Mouse (Mus musculus): ENCODE data around the gene Elp5. TPM values are rescaled to one million over a fixed set of nuclear protein-coding genes. Genes with fewer than 3 reads are reported as not detected.
A peak's percentile ranks its signal among the peaks of the same experiment; 100 is the strongest.
"Not testable (repeated sequence)": the region's sequence is repeated elsewhere in the genome, so short reads cannot be mapped to it uniquely, and the experiment has no call there.

Gene Elp5
- polyA plus RNA-seq, 1 experiment from 2014 or later: 97.8 TPM

DNA sequence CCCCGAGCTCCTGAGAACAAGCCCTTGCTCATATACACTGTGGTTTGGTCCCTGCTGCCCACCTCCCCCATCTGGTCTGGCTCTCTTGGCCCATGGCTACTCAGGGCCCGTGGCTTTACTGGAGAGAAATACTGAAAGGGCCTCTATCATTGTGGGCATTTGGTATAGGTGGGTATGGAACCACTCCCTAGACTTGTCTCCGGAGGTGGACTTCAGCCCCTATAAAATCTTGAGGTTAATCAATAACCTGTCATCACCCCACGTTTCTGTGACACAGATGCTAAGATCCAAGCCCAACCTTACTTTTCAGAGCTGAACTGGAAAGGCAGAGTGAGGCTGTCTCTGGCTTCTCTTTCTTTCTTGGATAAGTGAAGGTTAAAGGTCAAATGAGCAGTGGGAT is 13.5 kb downstream of the Elp5 start:
- Histone ChIP-seq H3K4me1 (replicated peaks) (peaks cover 20% of the 10 kb centered on the region), H3K9me3 (replicated peaks) (no peaks in the 10 kb centered on the region), H3K9ac (no peak overlapping the region), H3K27me3 (peaks cover 42% of the 10 kb centered on the region), H3K4me3 (no peak overlapping the region), H3K27ac (no peak overlapping the region), H3K4me2 (no peak overlapping the region), H3K36me3 (peaks cover 40% of the 10 kb centered on the region)
- ATAC-seq (replicated peaks; ENCODE audit: insufficient number of reproducible peaks, insufficient read depth, low FRiP score, low read depth): no peak
- 77% methylated on average over 4 of the region's 4 CpGs for WGBS

DNA sequence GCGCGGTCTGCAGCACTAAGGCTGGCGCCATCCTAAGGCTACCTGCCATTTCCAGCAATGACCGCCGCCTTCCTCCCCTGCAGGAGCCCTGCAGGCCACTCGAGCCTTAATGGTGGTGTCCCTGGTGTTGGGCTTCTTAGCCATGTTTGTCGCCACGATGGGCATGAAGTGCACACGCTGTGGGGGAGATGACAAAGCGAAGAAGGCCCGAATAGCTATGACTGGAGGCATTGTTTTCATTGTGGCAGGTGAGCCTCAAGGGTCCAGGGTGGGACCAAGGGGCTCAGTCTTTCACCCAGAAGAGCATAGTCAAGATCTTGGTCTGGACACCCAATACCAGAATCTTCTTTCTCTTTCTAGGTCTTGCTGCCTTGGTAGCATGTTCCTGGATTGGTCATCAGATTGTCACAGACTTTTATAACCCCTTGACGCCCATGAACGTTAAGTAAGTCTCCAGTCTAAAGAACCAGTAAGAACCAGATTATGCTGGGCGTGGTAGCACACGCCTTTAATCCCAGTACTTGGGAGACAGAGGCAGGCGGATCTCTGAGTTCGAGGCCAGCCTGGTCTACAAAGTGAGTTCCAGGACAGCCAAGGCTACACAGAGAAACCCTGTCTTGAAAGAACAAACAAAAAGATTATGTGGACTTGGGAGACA is 15.3 kb downstream of the Elp5 start:
- ATAC-seq (replicated peaks; ENCODE audit: insufficient number of reproducible peaks, insufficient read depth, low FRiP score, low read depth): no peak
- Histone ChIP-seq H3K27ac (no peak overlapping the region), H3K4me2 (peak overlapping the region; percentile 84), H3K4me1 (replicated peaks) (peaks cover 20% of the 10 kb centered on the region), H3K9me3 (replicated peaks) (no peaks in the 10 kb centered on the region), H3K36me3 (peaks cover 24% of the 10 kb centered on the region), H3K9ac (peak overlapping the region; percentile 51), H3K4me3 (peak overlapping the region; percentile 51), H3K27me3 (peaks cover 58% of the 10 kb centered on the region)
- WGBS: 36% methylated on average over 17 of the region's 17 CpGs

DNA sequence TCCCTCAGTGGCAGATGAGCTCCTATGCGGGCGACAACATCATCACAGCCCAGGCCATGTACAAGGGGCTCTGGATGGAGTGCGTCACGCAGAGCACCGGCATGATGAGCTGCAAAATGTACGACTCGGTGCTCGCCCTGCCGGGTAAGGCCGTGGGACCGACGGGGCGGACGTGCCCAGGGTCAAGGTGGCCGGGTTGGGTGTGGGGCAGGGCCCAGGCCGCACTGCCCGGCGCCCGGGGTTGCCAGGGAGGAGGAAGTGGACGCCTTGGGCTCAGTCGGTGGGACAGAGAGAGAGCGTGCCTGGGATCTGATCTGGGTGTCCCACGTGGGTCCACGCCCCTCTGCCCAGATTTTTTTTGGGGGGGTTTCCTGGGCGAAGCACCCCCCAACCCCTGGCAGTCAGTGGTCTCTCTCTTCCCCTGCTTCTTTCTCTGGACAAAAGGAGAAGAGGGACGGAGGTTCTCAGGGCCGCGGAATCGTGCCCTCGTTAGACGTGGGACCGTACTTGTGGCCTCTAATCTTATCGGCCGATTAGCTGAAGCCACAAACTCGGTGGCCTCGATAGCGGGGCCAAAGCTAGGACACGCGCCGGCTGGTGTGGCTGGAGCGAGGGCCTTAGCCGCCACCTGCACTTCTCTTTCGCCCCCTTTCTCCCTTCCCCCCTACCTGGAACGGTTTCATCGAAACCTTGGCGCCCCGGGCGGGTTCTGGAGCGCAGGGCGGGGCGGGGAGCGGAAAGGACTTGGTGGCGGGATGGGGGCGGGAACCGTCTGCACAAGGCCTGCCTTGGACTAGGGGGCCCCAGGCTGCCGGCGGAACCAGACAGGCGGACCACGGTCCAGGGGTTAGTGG is 16.1 kb downstream of the Elp5 start:
- Histone ChIP-seq H3K9me3 (replicated peaks) (no peaks in the 10 kb centered on the region), H3K27ac (no peak overlapping the region), H3K4me1 (replicated peaks) (peaks cover 20% of the 10 kb centered on the region), H3K4me2 (peak overlapping the region; percentile 84), H3K27me3 (peaks cover 65% of the 10 kb centered on the region), H3K4me3 (peak overlapping the region; percentile 51), H3K9ac (peak overlapping the region; percentile 51), H3K36me3 (peaks cover 23% of the 10 kb centered on the region)
- ATAC-seq (replicated peaks; ENCODE audit: insufficient number of reproducible peaks, insufficient read depth, low FRiP score, low read depth): peak; percentile 64
- 1% methylated on average over 53 of the region's 59 CpGs for WGBS

DNA sequence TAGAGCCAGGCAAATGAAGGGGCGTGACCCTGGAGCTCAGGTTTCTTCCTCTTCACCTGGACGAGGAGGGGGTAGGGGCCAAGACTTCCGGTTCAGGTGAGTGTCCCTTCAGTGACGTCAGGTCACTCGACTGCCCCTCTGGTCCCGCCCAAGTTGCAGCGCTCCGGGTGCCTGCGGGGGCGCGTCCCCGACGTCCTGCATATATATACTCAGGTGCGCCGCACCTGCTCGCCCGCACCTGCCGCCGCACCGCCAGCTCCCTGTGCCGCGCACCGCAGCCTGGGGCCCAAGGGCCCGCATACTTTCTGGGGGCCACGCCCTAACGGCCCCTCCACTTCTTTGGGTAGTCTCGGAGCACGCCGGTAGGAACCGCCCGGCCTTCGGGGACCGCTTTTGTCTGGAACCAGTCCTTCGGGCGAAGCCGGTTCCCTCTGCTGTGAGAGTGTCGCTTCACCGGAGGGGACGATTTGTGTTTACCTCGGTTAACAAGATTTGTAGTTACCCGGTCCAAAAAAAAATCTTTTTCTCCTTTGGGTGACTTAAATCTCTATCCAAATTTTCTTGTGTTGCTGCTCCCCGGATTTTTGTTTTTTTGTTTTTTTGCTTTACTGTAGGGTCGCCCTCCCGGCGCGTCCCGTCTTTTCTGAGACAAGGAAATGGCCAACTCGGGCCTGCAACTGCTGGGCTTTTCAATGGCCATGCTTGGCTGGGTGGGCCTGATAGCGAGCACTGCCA is 16.9 kb downstream of the Elp5 start:
- H3K4me1 ChIP-seq (replicated peaks): peaks cover 20% of the 10 kb centered on the region
- no peak overlapping the region for H3K27ac ChIP-seq
- no peaks in the 10 kb centered on the region for H3K9me3 ChIP-seq (replicated peaks)
- WGBS: 3% methylated on average over 49 of the region's 49 CpGs
- no peak overlapping the region for H3K9ac ChIP-seq
- peak overlapping the region; percentile 51 for H3K4me3 ChIP-seq
- H3K36me3 ChIP-seq: peaks cover 23% of the 10 kb centered on the region
- ATAC-seq (replicated peaks; ENCODE audit: insufficient number of reproducible peaks, insufficient read depth, low FRiP score, low read depth): 0 out of 2 replicates have a peak, but pooled peaks have one; percentile 12
- H3K4me2 ChIP-seq: peak overlapping the region; percentile 84
- peaks cover 68% of the 10 kb centered on the region for H3K27me3 ChIP-seq

DNA sequence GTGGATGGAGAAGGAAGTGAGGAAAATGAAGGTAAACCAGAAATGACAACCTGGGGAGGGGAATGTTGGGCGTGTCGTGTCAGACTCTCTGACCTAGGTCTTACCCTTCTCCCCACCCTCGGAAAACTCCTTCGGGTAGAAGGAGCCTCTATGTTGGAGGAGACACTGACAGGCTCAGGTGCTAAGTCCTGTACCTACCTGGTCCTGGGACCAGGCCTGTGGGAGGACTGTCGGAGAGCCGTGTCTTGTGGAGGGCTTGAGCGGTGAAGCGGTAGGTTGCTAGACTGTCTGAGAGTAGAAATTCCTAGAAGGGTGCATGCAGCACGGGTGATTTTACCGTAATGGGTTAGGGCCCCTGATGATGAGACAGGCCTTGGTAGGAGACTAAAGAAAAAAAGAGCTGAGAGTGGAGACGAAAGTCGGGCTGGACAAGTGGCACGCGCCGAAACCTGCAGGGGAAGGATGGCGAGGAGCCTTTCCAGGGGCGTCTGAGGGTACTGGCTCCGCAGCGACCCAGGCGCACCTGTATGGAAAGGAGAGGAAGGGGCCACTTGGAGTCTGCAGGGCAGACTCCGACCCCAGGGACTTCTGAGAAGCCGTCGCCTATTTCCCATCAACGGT is 17.6 kb downstream of the Elp5 start, which contains the start of gene Cldn7:
Gene Cldn7, plus strand, starts transcription at position 130 of the 621 bp plus-strand sequence.
- Histone ChIP-seq H3K9ac (no peak within 1 kb of the TSS), H3K4me3 (peak within 1 kb of the TSS; percentile 51), H3K27me3 (peaks cover 68% of the 10 kb centered on the region), H3K4me1 (replicated peaks) (peaks cover 20% of the 10 kb centered on the region), H3K36me3 (peaks cover 17% of the 10 kb centered on the region), H3K4me2 (peak within 1 kb of the TSS; percentile 84), H3K9me3 (replicated peaks) (no peaks in the 10 kb centered on the region), H3K27ac (no peak within 1 kb of the TSS)
- 12% methylated on average over 24 of the region's 24 CpGs for WGBS
- 0 out of 2 replicates have a peak, but pooled peaks have one; percentile 6 for ATAC-seq (replicated peaks; ENCODE audit: insufficient number of reproducible peaks, insufficient read depth, low FRiP score, low read depth)

DNA sequence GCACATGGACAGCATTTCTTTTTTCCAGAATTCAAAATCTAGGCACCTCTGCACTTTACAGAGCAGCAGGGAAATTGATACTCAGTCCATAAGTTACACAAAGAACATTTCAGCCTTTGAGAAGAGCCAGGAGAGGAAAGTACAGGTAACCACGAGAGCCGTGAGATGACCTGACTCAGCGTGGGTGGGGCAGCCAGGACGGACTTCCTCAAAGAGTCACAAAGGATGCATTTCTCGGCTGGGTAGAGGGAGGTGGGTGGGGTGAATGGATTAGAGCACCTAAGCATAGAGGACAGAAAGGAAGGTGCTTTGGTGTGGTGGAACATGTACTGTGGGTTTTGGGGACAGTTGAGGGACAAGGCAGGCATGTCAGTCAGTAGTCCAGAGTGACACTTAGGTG is 20.5 kb downstream of the Elp5 start:
- 38% methylated on average over 5 of the region's 5 CpGs for WGBS
- Histone ChIP-seq H3K9ac (no peak overlapping the region), H3K27ac (no peak overlapping the region), H3K36me3 (no peaks in the 10 kb centered on the region), H3K4me2 (no peak overlapping the region), H3K4me1 (replicated peaks) (peaks cover 18% of the 10 kb centered on the region), H3K4me3 (no peak overlapping the region), H3K9me3 (replicated peaks) (no peaks in the 10 kb centered on the region), H3K27me3 (peaks cover 62% of the 10 kb centered on the region)
- no peak for ATAC-seq (replicated peaks; ENCODE audit: insufficient number of reproducible peaks, insufficient read depth, low FRiP score, low read depth)

DNA sequence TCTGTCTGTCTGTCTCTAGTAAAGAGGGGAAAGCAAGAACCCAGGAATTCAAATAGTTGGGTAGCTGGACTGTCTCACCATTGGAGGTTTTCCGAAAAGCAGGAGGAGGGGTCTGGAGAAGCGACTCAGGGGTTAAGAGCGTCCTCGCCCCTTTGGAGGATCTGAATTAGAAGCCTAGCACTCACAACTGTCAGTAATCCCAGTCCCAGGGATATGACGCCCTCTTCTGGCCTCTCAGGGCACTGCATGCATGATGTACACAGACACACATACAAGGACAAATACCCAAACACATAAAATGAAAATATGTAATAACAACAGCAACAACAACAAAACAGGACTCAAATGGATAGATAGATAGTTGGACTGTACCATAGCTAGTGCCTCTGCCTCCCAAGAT is 21.7 kb downstream of the Elp5 start:
- H3K9me3 ChIP-seq (replicated peaks): no peaks in the 10 kb centered on the region
- H3K4me3 ChIP-seq: no peak overlapping the region
- peaks cover 7% of the 10 kb centered on the region for H3K4me1 ChIP-seq (replicated peaks)
- H3K27ac ChIP-seq: no peak overlapping the region
- H3K9ac ChIP-seq: no peak overlapping the region
- H3K27me3 ChIP-seq: peaks cover 50% of the 10 kb centered on the region
- 35% methylated on average over 5 of the region's 5 CpGs for whole genome bisulfite sequencing
- H3K4me2 ChIP-seq: no peak overlapping the region
- no peaks in the 10 kb centered on the region for H3K36me3 ChIP-seq
- ATAC-seq (replicated peaks; ENCODE audit: insufficient number of reproducible peaks, insufficient read depth, low FRiP score, low read depth): no peak

DNA sequence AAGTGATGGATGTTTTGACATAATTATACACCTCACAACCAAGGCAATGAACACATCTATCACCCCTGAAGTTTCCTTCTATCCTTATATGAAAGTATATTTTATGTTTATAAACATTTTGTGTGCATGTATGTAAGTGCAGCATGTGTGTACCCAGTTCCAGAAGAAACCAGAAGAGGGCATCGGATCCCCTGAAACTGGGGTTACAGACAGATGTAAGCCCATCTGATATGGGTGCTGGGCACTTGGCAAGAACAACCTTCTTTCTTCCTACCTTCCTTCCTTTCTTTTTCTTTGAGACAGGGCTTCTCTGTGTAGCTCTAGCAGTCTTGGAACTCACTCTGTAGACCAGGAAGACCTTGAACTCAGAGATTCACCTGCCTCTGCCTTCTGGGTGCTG is 26.1 kb downstream of the Elp5 start:
- Histone ChIP-seq H3K27me3 (peaks cover 9% of the 10 kb centered on the region; the same call in 1 of the 2 replicates), H3K9ac (no peak overlapping the region), H3K4me3 (no peak overlapping the region), H3K36me3 (no peaks in the 10 kb centered on the region), H3K27ac (no peak overlapping the region), H3K9me3 (replicated peaks) (no peaks in the 10 kb centered on the region), H3K4me1 (replicated peaks) (peaks cover 6% of the 10 kb centered on the region; the same call in 1 of the 2 replicates), H3K4me2 (no peak overlapping the region)
- no peak for ATAC-seq (replicated peaks; ENCODE audit: insufficient number of reproducible peaks, insufficient read depth, low FRiP score, low read depth)
- 86% methylated on average over 1 of the region's 1 CpGs for WGBS

DNA sequence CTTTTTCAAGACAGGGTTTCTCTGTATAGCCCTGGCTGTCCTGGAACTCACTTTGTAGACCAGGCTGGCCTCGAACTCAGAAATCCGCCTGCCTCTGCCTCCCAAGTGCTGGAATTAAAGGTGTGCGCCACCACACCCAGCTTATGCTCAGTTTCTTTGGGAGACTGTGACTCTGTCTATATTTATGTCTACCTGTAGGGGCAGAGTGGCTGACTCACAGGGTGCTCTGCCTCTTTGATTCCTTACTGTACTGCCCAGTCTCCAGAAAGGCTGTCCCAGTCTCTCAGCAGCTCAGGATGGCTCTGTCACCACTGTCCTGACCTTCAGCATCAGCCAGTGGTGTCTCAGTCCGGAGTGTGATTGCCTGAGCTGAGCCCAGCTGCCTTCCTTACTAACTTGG is 26.7 kb downstream of the Elp5 start:
- not testable (repeated sequence) for H3K36me3 ChIP-seq; H3K4me1 ChIP-seq (replicated peaks); ATAC-seq (replicated peaks; ENCODE audit: insufficient number of reproducible peaks, insufficient read depth, low FRiP score, low read depth); H3K4me3 ChIP-seq; H3K9me3 ChIP-seq (replicated peaks); H3K27ac ChIP-seq; H3K4me2 ChIP-seq; H3K27me3 ChIP-seq; H3K9ac ChIP-seq
- 79% methylated on average over 4 of the region's 4 CpGs for WGBS

DNA sequence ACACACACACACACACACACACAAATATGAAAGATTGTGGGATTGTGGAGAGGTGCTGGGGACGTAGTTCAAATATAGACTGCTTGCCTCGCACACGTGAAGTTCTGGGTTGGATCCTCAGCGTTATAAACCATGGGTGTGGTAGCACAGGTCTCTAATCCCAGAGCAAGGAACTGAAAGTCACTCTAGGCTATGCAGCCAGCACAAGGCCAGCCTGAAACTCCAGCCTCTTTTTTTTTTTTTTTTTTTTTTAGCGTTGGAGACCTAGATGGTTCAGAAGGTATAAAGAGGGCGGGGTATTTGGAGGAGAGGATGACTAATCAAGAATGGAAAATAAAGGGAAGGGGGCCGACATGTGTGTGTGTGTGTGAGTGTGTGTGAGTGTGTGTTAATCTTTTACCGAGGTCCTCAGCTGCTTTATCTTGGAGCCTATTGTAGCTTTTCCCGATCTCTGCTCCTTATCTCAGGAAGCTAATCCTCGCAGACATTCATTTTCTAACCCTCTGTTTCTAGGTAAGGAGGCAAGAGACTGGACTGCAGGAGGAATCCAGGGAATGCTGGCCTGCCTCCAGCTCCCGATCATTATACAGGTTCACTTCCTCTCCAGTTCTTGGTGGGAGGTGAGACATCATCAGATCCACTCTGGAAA is 28.9 kb downstream of the Elp5 start:
- 35% methylated on average over 11 of the region's 11 CpGs for WGBS
- Histone ChIP-seq H3K27ac (no peak overlapping the region), H3K9me3 (replicated peaks) (no peaks in the 10 kb centered on the region)

More for the DNA sequence above, 28.9 kb downstream of the Elp5 start:
- H3K4me3 ChIP-seq: no peak overlapping the region
- peaks cover 15% of the 10 kb centered on the region for H3K4me1 ChIP-seq (replicated peaks)
- H3K36me3 ChIP-seq: no peaks in the 10 kb centered on the region
- no peak for ATAC-seq (replicated peaks; ENCODE audit: insufficient number of reproducible peaks, insufficient read depth, low FRiP score, low read depth)
- H3K27me3 ChIP-seq: no peaks in the 10 kb centered on the region
- no peak overlapping the region; the same call in 1 of the 2 replicates for H3K9ac ChIP-seq
- H3K4me2 ChIP-seq: no peak overlapping the region
